Mouse (Mus musculus) midbrain, postnatal 0 days (tissue): ENCODE results near the gene Cfap73. TPM values are rescaled to one million over a fixed set of nuclear protein-coding genes. Genes with fewer than 3 reads are reported as not detected.
A peak's percentile ranks its signal among the peaks of the same experiment; 100 is the strongest.

Experiments used
- ATAC-seq: fragments of 200-750 bp; cut with Nextera tagmentation; 2 replicates; pipeline ENCODE4 v1.8.0; 2017; ENCODE audit warnings: moderate number of reproducible peaks, mild to moderate bottlenecking, moderate TSS enrichment, moderate library complexity; ENCODE audit not compliant: low FRiP score
- DNase-seq: peaks from one replicate; pipeline ENCODE4 v3.0.0-alpha.2; 2015; ENCODE audit warnings: low spot score
- H3K27ac ChIP-seq: fragments of 300-500 bp; sonication (generic); 2 replicates; pipeline ENCODE4 v1.5.1; 2014; ENCODE audit warnings: low read depth, mild to moderate bottlenecking, low read length, mixed read lengths
- H3K27me3 ChIP-seq: fragments of 300-500 bp; sonication (generic); 2 replicates; pipeline ENCODE4 v1.6.1; 2014; ENCODE audit warnings: low read length, control low read depth, mixed read lengths; ENCODE audit not compliant: insufficient read depth
- H3K36me3 ChIP-seq: fragments of 300-500 bp; sonication (generic); 2 replicates; pipeline ENCODE4 v1.6.1; 2014; ENCODE audit warnings: low read length, control low read depth, mixed read lengths; ENCODE audit not compliant: insufficient read depth
- H3K4me1 ChIP-seq: fragments of 300-500 bp; sonication (generic); 2 replicates; pipeline ENCODE4 v1.6.1; 2014; ENCODE audit warnings: mild to moderate bottlenecking, control low read depth, antibody characterized with exemption, low read length, mixed read lengths; ENCODE audit not compliant: insufficient read depth
- H3K4me2 ChIP-seq: fragments of 300-500 bp; sonication (generic); 2 replicates; pipeline ENCODE4 v1.6.1; 2014; ENCODE audit warnings: low read depth, mild to moderate bottlenecking, low read length, mixed read lengths; ENCODE audit not compliant: poor library complexity, severe bottlenecking
- H3K4me3 ChIP-seq: fragments of 300-500 bp; sonication (generic); 2 replicates; pipeline ENCODE4 v1.5.1; 2014; ENCODE audit warnings: low read depth, mild to moderate bottlenecking, low read length, moderate library complexity
- H3K9ac ChIP-seq: fragments of 300-500 bp; sonication (generic); replicated peaks from 2 replicates; pipeline ENCODE4 v1.6.1; 2014; ENCODE audit warnings: mild to moderate bottlenecking, low read length, moderate library complexity, mixed read lengths; ENCODE audit not compliant: poor library complexity, severe bottlenecking
- H3K9me3 ChIP-seq: fragments of 300-500 bp; sonication (generic); 2 replicates; pipeline ENCODE4 v1.6.1; 2016; ENCODE audit warnings: low read length, control low read depth
- CTCF ChIP-seq: IDR thresholded peaks from 2 replicates; pipeline ENCODE4 v1.5.1; 2016; ENCODE audit warnings: antibody characterized with exemption, mild to moderate bottlenecking
- WGBS: fragments of 180-500 bp; shearing (Covaris S2); extraction: QIAGEN DNeasy Blood & Tissue Kit; methylation state at CpG from one replicate; pipeline ENCODE4 v1.1.7; 2014; 5-methylcytosine and 5-hydroxymethylcytosine counted together
- polyA plus RNA-seq: library from polyadenylated mRNA; unstranded; fragments of >200 nt; fragmentation: Nextera tagmentation; extraction: Ambion mirVana; gene quantifications from 2 replicates; pipeline ENCODE4 v1.2.1, GENCODE M21; 2015
- total RNA-seq: library from RNA; depleted of rRNA; stranded (reverse); fragments of >200 nt; gene quantifications from 2 replicates; pipeline ENCODE4 v1.2.3, GENCODE M21; 2014; rRNA removed

Gene Cfap73
- 0.38 and 0.60 TPM in 2 replicates for total RNA-seq
- polyA plus RNA-seq: 0.62 and 0.74 TPM in 2 replicates

DNA sequence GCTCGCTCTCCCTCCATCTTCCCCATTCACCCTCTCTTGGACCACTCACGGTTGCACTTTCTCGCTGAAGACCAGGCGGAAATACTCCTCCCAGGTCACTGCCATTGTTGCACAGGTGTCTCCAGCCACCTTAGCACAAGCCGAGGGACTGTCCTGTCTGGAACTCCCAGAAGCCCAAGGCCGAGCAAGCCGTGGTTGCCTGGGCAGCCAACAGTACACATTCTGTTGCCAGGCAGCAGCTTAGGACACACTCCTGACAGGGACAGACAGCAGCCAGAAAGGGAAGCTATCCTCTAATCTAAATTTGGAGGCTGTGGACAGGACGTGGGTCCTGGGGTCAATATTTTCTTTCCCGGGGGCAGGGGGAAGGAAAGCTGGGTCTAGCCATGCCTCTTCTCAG, at the start of gene Cfap73:
Cfap73 (minus strand) TSS at position 105 of the 400 bp plus-strand sequence.
- Histone ChIP-seq H3K27ac (no peak within 1 kb of the TSS), H3K27me3 (no peaks in the 10 kb centered on the region), H3K36me3 (no peaks in the 10 kb centered on the region), H3K4me1 (no peaks in the 10 kb centered on the region), H3K9me3 (no peaks in the 10 kb centered on the region), H3K4me3 (no peak within 1 kb of the TSS), H3K9ac (no peak within 1 kb of the TSS), H3K4me2 (no peak within 1 kb of the TSS)
- no peak for TF ChIP-seq CTCF
- ATAC-seq (no peak), DNase-seq (no peak)
- WGBS: 44% methylated on average over 9 of the region's 9 CpGs

DNA sequence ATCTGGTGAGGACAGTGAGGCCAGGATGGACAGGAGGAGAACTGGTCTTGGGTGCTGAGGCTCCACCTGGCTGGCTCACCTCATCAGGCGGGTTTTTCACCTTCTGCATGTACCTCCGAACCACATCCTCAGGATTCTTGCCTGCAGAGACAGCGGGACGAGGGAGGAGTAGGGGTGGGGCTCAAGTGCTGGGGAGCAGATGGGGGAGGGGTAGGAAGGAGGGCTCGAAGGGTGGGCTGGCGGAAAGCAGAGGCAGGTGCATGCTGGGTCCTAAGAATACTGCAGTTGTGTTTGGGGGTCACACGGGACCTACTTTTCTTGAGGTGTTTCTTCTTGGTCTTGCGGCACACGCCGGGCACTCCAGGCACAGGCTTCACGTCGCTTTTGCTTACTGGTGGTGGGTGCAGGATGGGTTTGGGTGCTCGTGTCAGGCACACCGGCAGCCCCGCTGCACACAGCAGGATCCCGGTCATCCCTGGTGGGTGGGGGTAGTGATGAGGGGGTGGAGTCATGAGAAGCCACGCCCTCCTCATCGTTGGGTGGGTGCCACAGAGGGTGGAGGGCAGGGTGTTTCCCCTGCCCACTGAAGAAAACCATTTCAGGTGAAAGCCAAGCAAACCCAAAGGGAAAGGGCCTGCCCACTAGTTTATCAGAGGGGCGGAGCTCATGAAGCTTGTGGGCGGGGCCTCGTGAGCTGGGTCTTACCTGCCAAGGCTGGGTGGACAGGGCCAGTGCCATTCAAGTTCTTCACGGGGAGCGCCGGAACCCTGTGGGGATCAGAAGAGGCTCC, 49.1 kb upstream of the Cfap73 start:
- DNase-seq (no peak), ATAC-seq (no peak)
- Histone ChIP-seq H3K4me1 (0 out of 2 replicates have a peak, but pooled peaks cover 5% of the 10 kb centered on the region), H3K27ac (no peak overlapping the region), H3K4me3 (no peak overlapping the region), H3K36me3 (peaks cover 46% of the 10 kb centered on the region), H3K4me2 (no peak overlapping the region), H3K9me3 (no peaks in the 10 kb centered on the region), H3K27me3 (no peaks in the 10 kb centered on the region), H3K9ac (no peak overlapping the region)
- TF ChIP-seq CTCF: no peak
- 19% methylated on average over 23 of the region's 24 CpGs for WGBS

GRCm38 (mm10) chr5:120680918-120681317, 46.9 kb upstream of the Cfap73 start:
- Histone ChIP-seq H3K9ac (peak overlapping the region; percentile 8; the same call in 1 of the 2 replicates), H3K4me1 (0 out of 2 replicates have a peak, but pooled peaks cover 5% of the 10 kb centered on the region), H3K27ac (peak overlapping the region; percentile 90), H3K4me3 (no peak overlapping the region), H3K4me2 (no peak overlapping the region), H3K27me3 (no peaks in the 10 kb centered on the region), H3K36me3 (peaks cover 30% of the 10 kb centered on the region), H3K9me3 (no peaks in the 10 kb centered on the region)
- WGBS: 76% methylated on average over 18 of the region's 18 CpGs
- ATAC-seq (no peak), DNase-seq (peak; percentile 44)
- no peak for TF ChIP-seq CTCF

GRCm38 (mm10) chr5:120679676-120680555, 45.9 kb upstream of the Cfap73 start:
- Histone ChIP-seq H3K27ac (peak overlapping the region; percentile 90), H3K9me3 (no peaks in the 10 kb centered on the region), H3K4me3 (no peak overlapping the region), H3K27me3 (no peaks in the 10 kb centered on the region), H3K36me3 (peaks cover 21% of the 10 kb centered on the region), H3K4me1 (0 out of 2 replicates have a peak, but pooled peaks cover 5% of the 10 kb centered on the region), H3K9ac (peak overlapping the region; percentile 39; the same call in 1 of the 2 replicates), H3K4me2 (peak overlapping the region; percentile 38; the same call in 1 of the 2 replicates)
- 2% methylated on average over 24 of the region's 24 CpGs for WGBS
- peak; percentile 66 for TF ChIP-seq CTCF
- DNase-seq: peak; percentile 99
- peak; percentile 81 for ATAC-seq

GRCm38 (mm10) chr5:120677516-120677915, 43.5 kb upstream of the Cfap73 start:
- 0 out of 2 replicates have a peak, but pooled peaks cover 5% of the 10 kb centered on the region for H3K4me1 ChIP-seq
- peaks cover 10% of the 10 kb centered on the region for H3K36me3 ChIP-seq
- no peaks in the 10 kb centered on the region for H3K9me3 ChIP-seq
- no peak overlapping the region for H3K4me3 ChIP-seq
- H3K27me3 ChIP-seq: no peaks in the 10 kb centered on the region
- 0 out of 2 replicates have a peak overlapping the region, but pooled peaks have one; percentile 1 for H3K27ac ChIP-seq
- H3K9ac ChIP-seq: no peak overlapping the region
- ATAC-seq (peak; percentile 7; the same call in 1 of the 2 replicates), DNase-seq (peak; percentile 36)
- no peak overlapping the region for H3K4me2 ChIP-seq
- TF ChIP-seq CTCF: no peak
- 34% methylated on average over 2 of the region's 2 CpGs for WGBS
